Mouse (Mus musculus) heart, postnatal 0 days (tissue): ENCODE data around the gene Cdk6. TPM values are rescaled to one million over a fixed set of nuclear protein-coding genes. Genes with fewer than 3 reads are reported as not detected.

Experiments
- ATAC-seq: fragments of 200-750 bp; cut with Nextera tagmentation; 2 replicates; pipeline ENCODE4 v1.8.0; 2017; ENCODE audit warnings: low read depth, moderate number of reproducible peaks, moderate library complexity; ENCODE audit not compliant: insufficient read depth
- DNase-seq: peaks from one replicate; pipeline ENCODE4 v3.0.0-alpha.2; 2016; ENCODE audit warnings: low spot score
- H3K27ac ChIP-seq: fragments of 300-500 bp; sonication (generic); 2 replicates; pipeline ENCODE4 v1.5.1; 2014; ENCODE audit warnings: low read depth, mild to moderate bottlenecking
- H3K27me3 ChIP-seq: fragments of 300-500 bp; sonication (generic); 2 replicates; pipeline ENCODE4 v1.6.1; 2014; ENCODE audit warnings: low read length, mixed read lengths; ENCODE audit not compliant: control insufficient read depth, insufficient read depth
- H3K36me3 ChIP-seq: fragments of 300-500 bp; sonication (generic); replicated peaks from 2 replicates; pipeline ENCODE4 v1.6.1; 2014; ENCODE audit warnings: low read length, mixed read lengths; ENCODE audit not compliant: control insufficient read depth, insufficient read depth
- H3K4me1 ChIP-seq: fragments of 300-500 bp; sonication (generic); 2 replicates; pipeline ENCODE4 v1.6.1; 2014; ENCODE audit warnings: antibody characterized with exemption; ENCODE audit not compliant: control insufficient read depth, insufficient read depth
- H3K4me2 ChIP-seq: fragments of 300-500 bp; sonication (generic); 2 replicates; pipeline ENCODE4 v1.6.1; 2014; ENCODE audit warnings: low read depth, mild to moderate bottlenecking, low read length, moderate library complexity
- H3K4me3 ChIP-seq: fragments of 300-500 bp; sonication (generic); 2 replicates; pipeline ENCODE4 v1.5.1; 2014; ENCODE audit warnings: low read depth, low read length
- H3K9ac ChIP-seq: fragments of 300-500 bp; sonication (generic); replicated peaks from 2 replicates; pipeline ENCODE4 v1.6.1; 2014; ENCODE audit warnings: low read depth, low read length, mixed read lengths
- H3K9me3 ChIP-seq: fragments of 300-500 bp; sonication (generic); replicated peaks from 2 replicates; pipeline ENCODE4 v1.6.1; 2016; ENCODE audit warnings: low read length; ENCODE audit not compliant: control insufficient read depth
- CTCF ChIP-seq: IDR thresholded peaks from 2 replicates; pipeline ENCODE4 v1.5.1; 2016; ENCODE audit warnings: antibody characterized with exemption, control low read depth, low read depth
- EP300 ChIP-seq: IDR thresholded peaks from 2 replicates; pipeline ENCODE4 v1.6.1; 2016; ENCODE audit warnings: antibody characterized with exemption, low read depth
- WGBS: fragments of 180-500 bp; shearing (Covaris S2); extraction: QIAGEN DNeasy Blood & Tissue Kit; methylation state at CpG from one replicate; pipeline ENCODE4 v1.1.7; 2014; 5-methylcytosine and 5-hydroxymethylcytosine counted together
- polyA plus RNA-seq: library from polyadenylated mRNA; unstranded; fragments of >200 nt; fragmentation: Nextera tagmentation; extraction: Ambion mirVana; gene quantifications from 2 replicates; pipeline ENCODE4 v1.2.1, GENCODE M21; 2015
- total RNA-seq: library from RNA; depleted of rRNA; stranded (reverse); fragments of >200 nt; gene quantifications from 2 replicates; pipeline ENCODE4 v1.2.3, GENCODE M21; 2014; ENCODE audit warnings: low replicate concordance; rRNA removed

Gene Cdk6
- total and polyA plus RNA-seq, 2 experiments from 2014 or later: 19.2 to 43.0 TPM

GRCm38 (mm10) chr5:3551481-3551880, 210.2 kb downstream of the Cdk6 start:
- DNase-seq (no peak), ATAC-seq (no peak)
- no peaks in the 10 kb centered on the region for H3K9me3 ChIP-seq
- H3K4me2 ChIP-seq: no peak overlapping the region
- no peak overlapping the region for H3K9ac ChIP-seq
- no peaks in the 10 kb centered on the region for H3K4me1 ChIP-seq
- H3K27me3 ChIP-seq: no peaks in the 10 kb centered on the region
- no peak overlapping the region for H3K4me3 ChIP-seq
- 90% methylated on average over 1 of the region's 1 CpGs for WGBS
- H3K27ac ChIP-seq: no peak overlapping the region
- peaks cover 20% of the 10 kb centered on the region for H3K36me3 ChIP-seq
- TF ChIP-seq CTCF (no peak), EP300 (no peak)

- Histone ChIP-seq H3K27me3 (no peaks in the 10 kb centered on the region), H3K4me1 (no peaks in the 10 kb centered on the region), H3K4me3 (no peak overlapping the region), H3K9me3 (no peaks in the 10 kb centered on the region), H3K9ac (no peak overlapping the region), H3K4me2 (no peak overlapping the region), H3K36me3 (peaks cover 40% of the 10 kb centered on the region), H3K27ac (no peak overlapping the region)
- no peak for TF ChIP-seq CTCF
- no peak for TF ChIP-seq EP300
- DNase-seq (no peak), ATAC-seq (no peak)
- WGBS: 81% methylated on average over 2 of the region's 2 CpGs
Observed at GRCm38 (mm10) chr5:3554198-3554597, 212.9 kb downstream of the Cdk6 start.

- DNase-seq: no peak
- TF ChIP-seq CTCF (no peak), EP300 (no peak)
- Histone ChIP-seq H3K4me2 (no peak within 1 kb of the TSS), H3K27me3 (no peaks in the 10 kb centered on the region), H3K27ac (no peak within 1 kb of the TSS), H3K9ac (no peak within 1 kb of the TSS), H3K9me3 (peaks cover 8% of the 10 kb centered on the region; the same call in 1 of the 2 replicates), H3K4me1 (no peaks in the 10 kb centered on the region), H3K4me3 (no peak within 1 kb of the TSS), H3K36me3 (peaks cover 87% of the 10 kb centered on the region)
- no peak for ATAC-seq
- WGBS: 91% methylated on average over 4 of the region's 4 CpGs
Observed at GRCm38 (mm10) chr5:3571266-3571665, 230.0 kb downstream of the Cdk6 start, which contains the start of gene 1700109H08Rik. TSS of gene 1700109H08Rik (plus strand) at chr5:3571566.

- H3K4me3 ChIP-seq: no peak overlapping the region
- H3K27ac ChIP-seq: no peak overlapping the region
- TF ChIP-seq CTCF: no peak
- no peak for TF ChIP-seq EP300
- peaks cover 8% of the 10 kb centered on the region; the same call in 1 of the 2 replicates for H3K9me3 ChIP-seq
- H3K4me1 ChIP-seq: no peaks in the 10 kb centered on the region
- no peak overlapping the region for H3K4me2 ChIP-seq
- ATAC-seq (no peak), DNase-seq (no peak)
- H3K36me3 ChIP-seq: peaks cover 96% of the 10 kb centered on the region
- H3K27me3 ChIP-seq: no peaks in the 10 kb centered on the region
- WGBS: 98% methylated on average over 2 of the region's 2 CpGs
- H3K9ac ChIP-seq: no peak overlapping the region
Observed at GRCm38 (mm10) chr5:3574825-3575224, 233.5 kb downstream of the Cdk6 start.

- WGBS: 92% methylated on average over 2 of the region's 2 CpGs
- H3K27me3 ChIP-seq: no peaks in the 10 kb centered on the region
- H3K4me3 ChIP-seq: no peak overlapping the region
- no peak overlapping the region for H3K4me2 ChIP-seq
- no peak overlapping the region for H3K27ac ChIP-seq
- DNase-seq (no peak), ATAC-seq (no peak)
- H3K9ac ChIP-seq: no peak overlapping the region
- H3K9me3 ChIP-seq: peaks cover 8% of the 10 kb centered on the region; the same call in 1 of the 2 replicates
- TF ChIP-seq CTCF (no peak), EP300 (no peak)
- no peaks in the 10 kb centered on the region for H3K4me1 ChIP-seq
- H3K36me3 ChIP-seq: peaks cover 93% of the 10 kb centered on the region
Observed at GRCm38 (mm10) chr5:3577939-3578338, 236.7 kb downstream of the Cdk6 start.

- Histone ChIP-seq H3K4me1 (no peaks in the 10 kb centered on the region), H3K27me3 (no peaks in the 10 kb centered on the region), H3K36me3 (peaks cover 92% of the 10 kb centered on the region), H3K9me3 (peaks cover 8% of the 10 kb centered on the region; the same call in 1 of the 2 replicates), H3K4me3 (no peak overlapping the region), H3K27ac (no peak overlapping the region), H3K4me2 (no peak overlapping the region), H3K9ac (no peak overlapping the region)
- WGBS: 91% methylated on average over 7 of the region's 7 CpGs
- DNase-seq: no peak
- TF ChIP-seq EP300 (no peak), CTCF (no peak)
- ATAC-seq: no peak
Observed at GRCm38 (mm10) chr5:3579066-3579465, 237.8 kb downstream of the Cdk6 start.

Other genes with a start within 250 kb of the Cdk6 start
- 11.4 and 15.5 TPM in 2 replicates for gene Fam133b, start 202.3 kb downstream of the Cdk6 start, total RNA-seq
- 12.9 and 15.0 TPM in 2 replicates for gene Fam133b, start 202.3 kb downstream of the Cdk6 start, polyA plus RNA-seq
- 2.8 and 5.6 TPM in 2 replicates for gene 1700109H08Rik, start 230.1 kb downstream of the Cdk6 start, total RNA-seq
- gene 1700109H08Rik, start 230.1 kb downstream of the Cdk6 start, polyA plus RNA-seq: 0.67 and 0.68 TPM in 2 replicates